Mouse (Mus musculus): ENCODE measurements around the gene Spata21.

The Spata21 gene

GRCm38 (mm10) chr4:141076761-141077506, 11.2 kb upstream of the Spata21 start:
- DNase-seq: peak; percentile 34

GRCm38 (mm10) chr4:141077681-141078509, 10.2 kb upstream of the Spata21 start, which contains the start of gene Necap2:
Necap2 (minus strand) TSS chr4:141078357.
- peak; percentile 97 for DNase-seq

- no peak for DNase-seq
These were observed 9.5 kb upstream of the Spata21 start for GRCm38 (mm10) chr4:141078510-141079137.

- no peak for DNase-seq
These were observed 1.3 kb upstream of the Spata21 start for GRCm38 (mm10) chr4:141086862-141087261.

GRCm38 (mm10) chr4:141088714-141089113, 581 bp downstream of the Spata21 start:
- DNase-seq: no peak

- no peak for DNase-seq
These were observed 6.9 kb downstream of the Spata21 start for GRCm38 (mm10) chr4:141095016-141095415.

GRCm38 (mm10) chr4:141096710-141097109, 8.6 kb downstream of the Spata21 start:
- no peak for DNase-seq

GRCm38 (mm10) chr4:141098935-141099334, 10.8 kb downstream of the Spata21 start:
- no peak for DNase-seq

- no peak for DNase-seq
These were observed 11.8 kb downstream of the Spata21 start for GRCm38 (mm10) chr4:141099956-141100355.

GRCm38 (mm10) chr4:141101291-141101690, 13.2 kb downstream of the Spata21 start:
- no peak for DNase-seq

- peak; percentile 58 for DNase-seq
These were observed 13.7 kb downstream of the Spata21 start for GRCm38 (mm10) chr4:141101855-141102254.

GRCm38 (mm10) chr4:141106526-141107183, 18.5 kb downstream of the Spata21 start:
- DNase-seq: no peak

- DNase-seq: no peak
These were observed 20.1 kb downstream of the Spata21 start for GRCm38 (mm10) chr4:141108196-141108732.

- peak; percentile 43 for DNase-seq
These were observed 25.7 kb downstream of the Spata21 start for GRCm38 (mm10) chr4:141113831-141114230.

- DNase-seq: peak; percentile 62
These were observed 26.4 kb downstream of the Spata21 start for GRCm38 (mm10) chr4:141114521-141114981.

- no peak for DNase-seq
These were observed 27.3 kb downstream of the Spata21 start for GRCm38 (mm10) chr4:141115398-141115797.

- DNase-seq: no peak
These were observed 30.6 kb downstream of the Spata21 start for GRCm38 (mm10) chr4:141118691-141119090.

- DNase-seq: peak; percentile 72
These were observed 32.6 kb downstream of the Spata21 start for GRCm38 (mm10) chr4:141120700-141121099.

- DNase-seq: no peak
These were observed 34.5 kb downstream of the Spata21 start for GRCm38 (mm10) chr4:141122663-141123062.

- DNase-seq: no peak
These were observed 34.9 kb downstream of the Spata21 start for GRCm38 (mm10) chr4:141123065-141123464.

- DNase-seq: no peak
These were observed 41.1 kb downstream of the Spata21 start for GRCm38 (mm10) chr4:141129190-141129710.

- peak; percentile 51 for DNase-seq
These were observed 42.7 kb downstream of the Spata21 start for GRCm38 (mm10) chr4:141130704-141131342.
